Mouse (Mus musculus) liver, postnatal 0 days (tissue): ENCODE measurements at regions not wholly inside any gene's neighbourhood (a gene's known extent, or its start where the extent isn't known, plus 50 kb on each side); places are given as distances from the start of the nearest gene placed in this dataset.

Source experiments
- ATAC-seq: fragments of 200-750 bp; cut with Nextera tagmentation; 2 replicates; pipeline ENCODE4 v1.8.0; 2017; ENCODE audit warnings: mild to moderate bottlenecking, moderate library complexity
- DNase-seq: peaks from one replicate; pipeline ENCODE4 v3.0.0-alpha.2; 2016
- H3K27ac ChIP-seq: fragments of 300-500 bp; sonication (generic); 2 replicates; pipeline ENCODE4 v1.5.1; 2014; ENCODE audit warnings: antibody characterized with exemption, moderate library complexity, mild to moderate bottlenecking, low read depth
- H3K27me3 ChIP-seq: fragments of 300-500 bp; sonication (generic); 2 replicates; pipeline ENCODE4 v1.6.1; 2014; ENCODE audit warnings: low read length, control low read depth, mixed read lengths; ENCODE audit not compliant: insufficient read depth
- H3K36me3 ChIP-seq: fragments of 300-500 bp; sonication (generic); replicated peaks from 2 replicates; pipeline ENCODE4 v1.6.1; 2014; ENCODE audit warnings: mild to moderate bottlenecking, control low read depth, low read length, moderate library complexity, mixed read lengths; ENCODE audit not compliant: insufficient read depth
- H3K4me1 ChIP-seq: fragments of 300-500 bp; sonication (generic); 2 replicates; pipeline ENCODE4 v1.6.1; 2014; ENCODE audit warnings: antibody characterized with exemption, mild to moderate bottlenecking, control low read depth; ENCODE audit not compliant: insufficient read depth
- H3K4me2 ChIP-seq: fragments of 300-500 bp; sonication (generic); 2 replicates; pipeline ENCODE4 v1.6.1; 2014; ENCODE audit warnings: low read depth, mild to moderate bottlenecking, low read length, moderate library complexity, mixed read lengths
- H3K4me3 ChIP-seq: fragments of 300-500 bp; sonication (generic); 2 replicates; pipeline ENCODE4 v1.5.1; 2014; ENCODE audit warnings: low read depth, low read length
- H3K9ac ChIP-seq: fragments of 300-500 bp; sonication (generic); replicated peaks from 2 replicates; pipeline ENCODE4 v1.6.1; 2014; ENCODE audit warnings: mild to moderate bottlenecking, moderate library complexity
- H3K9me3 ChIP-seq: fragments of 300-500 bp; sonication (generic); 2 replicates; pipeline ENCODE4 v1.6.1; 2016; ENCODE audit warnings: mild to moderate bottlenecking, control low read depth, low read length, mixed read lengths
- CTCF ChIP-seq: sonication (generic); IDR thresholded peaks from 2 replicates; pipeline ENCODE4 v1.5.1; 2016; ENCODE audit warnings: antibody characterized with exemption, low read depth
- EP300 ChIP-seq: IDR thresholded peaks from 2 replicates; pipeline ENCODE4 v1.6.1; 2016; ENCODE audit warnings: antibody characterized with exemption, low read depth, mild to moderate bottlenecking
- WGBS: fragments of 180-500 bp; shearing (Covaris S2); extraction: QIAGEN DNeasy Blood & Tissue Kit; methylation state at CpG from one replicate; pipeline ENCODE4 v1.1.7; 2014; ENCODE audit not compliant: insufficient replicate concordance; 5-methylcytosine and 5-hydroxymethylcytosine counted together

DNA sequence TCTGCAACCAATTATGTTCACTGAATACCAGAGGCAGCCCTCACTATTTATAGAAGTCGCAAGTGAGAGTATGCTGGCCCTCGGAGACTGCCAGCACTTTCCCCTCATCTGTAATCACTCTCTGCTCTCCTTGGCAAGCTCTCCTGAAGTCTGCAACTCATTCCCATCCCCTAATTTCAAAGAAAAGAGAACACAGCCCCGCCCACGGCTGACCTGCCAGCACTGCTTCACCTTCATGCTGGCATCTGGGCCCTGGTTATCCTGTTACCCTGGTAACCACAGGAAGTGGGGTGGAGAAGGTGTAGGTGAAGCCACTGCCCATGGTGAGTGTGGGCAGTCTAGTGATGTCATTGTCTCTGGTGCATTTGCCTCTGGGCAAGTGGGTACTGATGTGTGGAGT is 77.5 kb upstream of the Intu start:
- no peaks in the 10 kb centered on the region for H3K9me3 ChIP-seq
- WGBS, result 53% methylated on average over 4 of the region's 4 CpGs

DNA sequence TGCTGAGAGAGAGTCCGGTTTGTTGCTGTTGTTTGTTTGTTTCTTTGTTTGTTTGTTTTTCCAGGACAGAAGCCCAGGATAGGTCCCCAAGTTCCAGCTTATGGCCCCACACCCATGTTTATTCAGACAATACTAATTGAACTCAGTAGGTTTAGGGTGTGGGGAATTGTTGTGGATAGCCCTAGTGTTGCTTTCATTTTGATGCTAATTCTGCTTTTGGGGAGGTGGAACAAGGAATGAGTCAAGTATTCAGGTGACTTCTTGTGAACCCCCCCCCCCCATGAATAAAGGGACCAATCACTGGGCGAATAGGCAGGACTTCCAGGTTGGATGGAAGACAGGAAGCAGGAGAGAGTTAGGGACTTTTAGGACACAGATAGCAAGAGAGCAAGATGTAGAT is 75.0 kb upstream of the Intu start:
- 84% methylated on average over 2 of the region's 2 CpGs for WGBS
- no peak overlapping the region for H3K27ac ChIP-seq
- H3K36me3 ChIP-seq, result no peaks in the 10 kb centered on the region
- DNase-seq (no peak), ATAC-seq (no peak)
- H3K4me1 ChIP-seq, result no peaks in the 10 kb centered on the region
- H3K27me3 ChIP-seq, result no peaks in the 10 kb centered on the region
- no peaks in the 10 kb centered on the region for H3K9me3 ChIP-seq
- H3K9ac ChIP-seq, result no peak overlapping the region
- TF ChIP-seq CTCF (no peak), EP300 (no peak)
- H3K4me3 ChIP-seq, result no peak overlapping the region
- H3K4me2 ChIP-seq, result no peak overlapping the region

More for the DNA sequence above, 77.5 kb upstream of the Intu start:
- Histone ChIP-seq H3K27me3 (no peaks in the 10 kb centered on the region), H3K36me3 (no peaks in the 10 kb centered on the region), H3K4me2 (no peak overlapping the region), H3K4me3 (no peak overlapping the region), H3K9ac (no peak overlapping the region), H3K4me1 (no peaks in the 10 kb centered on the region), H3K27ac (no peak overlapping the region)
- DNase-seq (no peak), ATAC-seq (no peak)
- TF ChIP-seq CTCF (no peak), EP300 (no peak)

DNA sequence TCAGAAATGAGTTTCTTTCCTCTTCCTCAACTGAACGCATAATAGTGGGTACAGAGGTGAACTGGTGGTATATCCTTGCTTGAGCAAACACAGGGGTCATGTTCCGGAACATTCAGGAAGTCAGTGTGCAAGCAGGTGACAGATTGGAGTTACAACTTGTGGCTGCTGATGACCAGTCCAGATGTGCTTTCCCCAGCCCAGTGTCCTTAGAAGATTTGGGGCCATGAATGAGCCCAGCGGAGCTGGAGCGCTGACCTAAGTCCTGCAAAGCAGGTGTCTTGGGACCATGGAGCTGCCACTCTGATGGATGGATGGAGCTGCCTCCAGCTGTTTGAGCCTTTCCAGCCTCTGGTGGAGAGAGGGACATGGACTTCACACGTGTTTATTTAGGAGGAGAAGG is 72.6 kb upstream of the Intu start:
- Histone ChIP-seq H3K9me3 (no peaks in the 10 kb centered on the region), H3K4me1 (no peaks in the 10 kb centered on the region), H3K36me3 (no peaks in the 10 kb centered on the region), H3K4me2 (no peak overlapping the region), H3K27ac (no peak overlapping the region), H3K4me3 (no peak overlapping the region), H3K9ac (no peak overlapping the region), H3K27me3 (no peaks in the 10 kb centered on the region)
- 72% methylated on average over 5 of the region's 5 CpGs for WGBS
- TF ChIP-seq CTCF (no peak), EP300 (no peak)
- DNase-seq, result no peak
- ATAC-seq, result no peak

DNA sequence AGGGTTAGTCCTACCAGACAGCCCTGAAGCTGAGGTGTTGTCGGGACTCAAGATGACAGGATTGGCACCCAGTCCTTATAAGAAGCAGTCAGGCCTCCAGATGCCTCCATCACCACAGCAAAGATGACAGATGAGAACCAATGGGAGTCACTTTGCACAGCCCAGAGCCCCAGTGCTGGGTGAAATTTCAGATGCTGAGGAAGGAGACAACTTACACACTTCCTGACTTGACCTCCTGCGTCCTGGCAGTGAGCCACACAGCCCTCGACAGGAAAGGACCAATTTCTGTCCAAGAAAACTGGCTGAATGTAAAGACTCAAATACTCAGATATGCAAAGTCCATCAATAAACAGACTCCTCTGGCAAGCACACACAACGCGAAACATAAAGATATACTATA is 67.6 kb upstream of the Intu start:
- WGBS, result 50% methylated on average over 5 of the region's 5 CpGs
- no peaks in the 10 kb centered on the region for H3K9me3 ChIP-seq
- no peak for TF ChIP-seq EP300
- TF ChIP-seq CTCF, result no peak
- H3K4me3 ChIP-seq, result no peak overlapping the region
- DNase-seq (no peak), ATAC-seq (no peak)
- no peaks in the 10 kb centered on the region for H3K4me1 ChIP-seq
- H3K36me3 ChIP-seq, result no peaks in the 10 kb centered on the region
- no peak overlapping the region for H3K4me2 ChIP-seq
- H3K9ac ChIP-seq, result no peak overlapping the region
- no peaks in the 10 kb centered on the region for H3K27me3 ChIP-seq
- H3K27ac ChIP-seq, result no peak overlapping the region

DNA sequence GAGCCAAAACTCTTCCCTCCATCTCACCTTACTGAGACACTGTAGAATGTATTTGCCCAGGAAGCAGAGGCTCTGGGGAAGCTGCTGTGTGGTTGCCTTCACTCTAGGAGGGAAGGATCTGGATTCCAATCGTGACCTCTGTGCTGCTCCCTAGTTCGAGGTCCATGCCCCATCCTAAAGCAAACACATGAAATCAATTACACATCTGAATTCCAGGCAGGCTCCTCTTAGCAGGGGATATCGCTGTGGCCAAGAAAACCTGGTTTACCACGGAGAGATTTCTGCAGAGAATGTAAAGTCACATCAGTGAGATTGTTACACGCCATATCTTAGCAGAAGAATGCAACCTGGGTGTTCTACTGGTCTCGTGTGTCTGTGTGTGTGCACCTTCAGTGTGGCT is 61.0 kb upstream of the Intu start:
- 54% methylated on average over 6 of the region's 6 CpGs for WGBS
- H3K9ac ChIP-seq, result no peak overlapping the region

DNA sequence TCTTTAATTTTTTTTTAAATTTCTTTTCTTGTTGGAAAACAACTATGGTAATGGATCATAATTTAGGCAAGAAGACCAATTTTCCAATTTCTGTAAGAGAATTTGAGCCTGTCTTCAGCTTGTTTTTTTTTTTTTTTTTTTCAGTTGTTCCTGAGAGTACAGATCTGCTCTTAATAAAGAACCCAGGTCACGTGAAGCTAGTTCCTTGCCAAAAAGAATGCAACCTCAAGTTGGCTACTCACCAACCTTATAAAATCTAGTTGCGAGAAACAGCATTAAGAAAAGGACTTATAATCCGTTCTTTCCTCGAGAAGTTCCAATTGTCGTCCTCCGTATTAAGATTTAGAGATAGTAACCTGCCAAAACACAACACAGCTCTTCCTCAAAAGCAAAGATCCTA is 58.3 kb upstream of the Intu start:
- Histone ChIP-seq H3K27me3 (no peaks in the 10 kb centered on the region), H3K4me3 (no peak overlapping the region), H3K36me3 (no peaks in the 10 kb centered on the region), H3K9ac (no peak overlapping the region), H3K4me1 (no peaks in the 10 kb centered on the region), H3K4me2 (no peak overlapping the region), H3K27ac (no peak overlapping the region), H3K9me3 (no peaks in the 10 kb centered on the region)
- DNase-seq (no peak), ATAC-seq (no peak)
- TF ChIP-seq EP300 (no peak), CTCF (no peak)
- WGBS, result 79% methylated on average over 6 of the region's 6 CpGs

More for the DNA sequence above, 61.0 kb upstream of the Intu start:
- TF ChIP-seq EP300 (no peak), CTCF (no peak)
- Histone ChIP-seq H3K36me3 (no peaks in the 10 kb centered on the region), H3K4me2 (no peak overlapping the region), H3K4me1 (no peaks in the 10 kb centered on the region), H3K27ac (no peak overlapping the region), H3K27me3 (no peaks in the 10 kb centered on the region), H3K4me3 (no peak overlapping the region), H3K9me3 (no peaks in the 10 kb centered on the region)
- ATAC-seq (no peak), DNase-seq (no peak)

DNA sequence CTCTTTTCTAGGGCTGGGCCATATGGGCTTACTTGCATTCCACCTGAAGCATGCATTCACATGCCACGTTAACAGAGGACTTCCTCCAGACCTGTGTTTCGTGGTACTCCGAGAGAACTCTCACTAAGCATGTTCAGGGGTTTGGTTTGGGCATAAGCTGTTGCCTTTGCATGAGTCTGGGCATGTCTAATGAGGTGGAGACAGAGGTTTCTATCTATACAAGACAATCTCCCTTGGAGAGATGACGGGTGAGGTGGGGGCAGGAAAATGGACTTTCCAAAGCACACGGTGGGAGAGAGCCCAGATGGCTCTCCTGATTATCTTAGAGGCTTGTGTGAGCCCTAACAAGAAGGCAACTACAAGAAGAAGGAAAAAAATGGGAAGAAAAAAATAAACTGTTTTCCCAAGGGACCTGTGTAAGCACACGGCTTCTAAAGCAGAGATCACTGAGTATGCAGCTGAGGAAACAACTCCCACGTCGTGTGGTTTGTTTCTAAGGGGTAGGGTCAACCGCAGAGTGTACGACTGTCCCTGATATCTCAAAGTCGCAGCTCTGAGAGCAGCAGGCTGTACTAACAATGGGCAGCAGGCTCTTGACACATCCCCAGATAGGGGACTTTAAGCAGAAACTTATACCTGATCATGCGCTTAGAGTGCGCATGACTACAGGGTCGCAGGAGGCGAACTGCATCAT is 50.7 kb upstream of the Intu start:
- no peak for DNase-seq
- no peak overlapping the region for H3K4me3 ChIP-seq
- H3K9ac ChIP-seq, result no peak overlapping the region
- WGBS, result 35% methylated on average over 15 of the region's 15 CpGs
- H3K4me1 ChIP-seq, result no peaks in the 10 kb centered on the region
- H3K36me3 ChIP-seq, result no peaks in the 10 kb centered on the region
- H3K9me3 ChIP-seq, result no peaks in the 10 kb centered on the region
- no peak overlapping the region for H3K27ac ChIP-seq
- peak; percentile 94 for ATAC-seq
- TF ChIP-seq EP300, result peak; percentile 59; the same call in 1 of the 2 replicates
- no peak for TF ChIP-seq CTCF
- H3K27me3 ChIP-seq, result no peaks in the 10 kb centered on the region
- H3K4me2 ChIP-seq, result no peak overlapping the region
